Mouse (Mus musculus) heart, adult 18-20 months (tissue): ENCODE measurements at regions not wholly inside any gene's neighbourhood (a gene's known extent, or its start where the extent isn't known, plus 50 kb on each side); places are given as distances from the start of the nearest gene placed in this dataset.

Experiments
- DNase-seq, 2 experiments: peaks; one replicate each; pipeline ENCODE4 v3.0.0; 2021 to 2022; ENCODE audit warnings: mixed read lengths in 1 of 2

GRCm38 (mm10) chr17:45966736-45967135 is 65.4 kb downstream of the Vegfa start:
- DNase-seq, result no peak

- no peak for DNase-seq
Measured at GRCm38 (mm10) chr17:45964031-45964430, 68.1 kb downstream of the Vegfa start.

GRCm38 (mm10) chr17:45963332-45963731 is 68.8 kb downstream of the Vegfa start:
- no peak for DNase-seq

- no peak for DNase-seq
Measured at GRCm38 (mm10) chr17:45961626-45962319, 70.4 kb downstream of the Vegfa start.

GRCm38 (mm10) chr17:45958094-45958881 is 73.9 kb downstream of the Vegfa start:
- peak in 1 of 2 experiments; percentile 13 for DNase-seq

- DNase-seq, result no peak
Measured at GRCm38 (mm10) chr17:45955481-45955880, 76.7 kb downstream of the Vegfa start.

- no peak for DNase-seq
Measured at GRCm38 (mm10) chr17:45954824-45955223, 77.3 kb downstream of the Vegfa start.

GRCm38 (mm10) chr17:45953523-45953922 is 78.6 kb downstream of the Vegfa start:
- DNase-seq, result no peak

GRCm38 (mm10) chr17:45950533-45951164 is 81.5 kb downstream of the Vegfa start:
- no peak for DNase-seq

- no peak for DNase-seq
Measured at GRCm38 (mm10) chr17:45949141-45949540, 83.0 kb downstream of the Vegfa start.

GRCm38 (mm10) chr17:45948314-45948935 is 83.7 kb downstream of the Vegfa start:
- DNase-seq, result no peak

- DNase-seq, result no peak
Measured at GRCm38 (mm10) chr17:45945005-45945404, 87.2 kb downstream of the Vegfa start.

GRCm38 (mm10) chr17:45943244-45943643 is 88.9 kb downstream of the Vegfa start:
- DNase-seq, result no peak

- no peak for DNase-seq
Measured at GRCm38 (mm10) chr17:45941890-45942375, 90.2 kb downstream of the Vegfa start.

- DNase-seq, result no peak
Measured at GRCm38 (mm10) chr17:45940121-45940813, 91.9 kb downstream of the Vegfa start.

GRCm38 (mm10) chr17:45938284-45938683 is 93.9 kb downstream of the Vegfa start:
- DNase-seq, result no peak

GRCm38 (mm10) chr17:45936577-45936976 is 95.6 kb downstream of the Vegfa start:
- DNase-seq, result no peak

- DNase-seq, result no peak
Measured at GRCm38 (mm10) chr17:45935291-45935690, 96.9 kb downstream of the Vegfa start.

GRCm38 (mm10) chr17:45934002-45934401 is 98.2 kb downstream of the Vegfa start:
- DNase-seq, result no peak

GRCm38 (mm10) chr17:45933034-45933433 is 99.1 kb downstream of the Vegfa start:
- DNase-seq, result peak in 1 of 2 experiments; percentile 39

- no peak for DNase-seq
Measured at GRCm38 (mm10) chr17:45932611-45933010, 99.6 kb downstream of the Vegfa start.

- no peak for DNase-seq
Measured at GRCm38 (mm10) chr17:45929591-45929990, 102.6 kb downstream of the Vegfa start.
